Mouse (Mus musculus): ENCODE measurements around the gene Bcl2. TPM values are rescaled to one million over a fixed set of nuclear protein-coding genes. Genes with fewer than 3 reads are reported as not detected.

Bcl2 gene
- polyA plus RNA-seq (2017; shearing (Covaris generic)): 172 TPM

DNA sequence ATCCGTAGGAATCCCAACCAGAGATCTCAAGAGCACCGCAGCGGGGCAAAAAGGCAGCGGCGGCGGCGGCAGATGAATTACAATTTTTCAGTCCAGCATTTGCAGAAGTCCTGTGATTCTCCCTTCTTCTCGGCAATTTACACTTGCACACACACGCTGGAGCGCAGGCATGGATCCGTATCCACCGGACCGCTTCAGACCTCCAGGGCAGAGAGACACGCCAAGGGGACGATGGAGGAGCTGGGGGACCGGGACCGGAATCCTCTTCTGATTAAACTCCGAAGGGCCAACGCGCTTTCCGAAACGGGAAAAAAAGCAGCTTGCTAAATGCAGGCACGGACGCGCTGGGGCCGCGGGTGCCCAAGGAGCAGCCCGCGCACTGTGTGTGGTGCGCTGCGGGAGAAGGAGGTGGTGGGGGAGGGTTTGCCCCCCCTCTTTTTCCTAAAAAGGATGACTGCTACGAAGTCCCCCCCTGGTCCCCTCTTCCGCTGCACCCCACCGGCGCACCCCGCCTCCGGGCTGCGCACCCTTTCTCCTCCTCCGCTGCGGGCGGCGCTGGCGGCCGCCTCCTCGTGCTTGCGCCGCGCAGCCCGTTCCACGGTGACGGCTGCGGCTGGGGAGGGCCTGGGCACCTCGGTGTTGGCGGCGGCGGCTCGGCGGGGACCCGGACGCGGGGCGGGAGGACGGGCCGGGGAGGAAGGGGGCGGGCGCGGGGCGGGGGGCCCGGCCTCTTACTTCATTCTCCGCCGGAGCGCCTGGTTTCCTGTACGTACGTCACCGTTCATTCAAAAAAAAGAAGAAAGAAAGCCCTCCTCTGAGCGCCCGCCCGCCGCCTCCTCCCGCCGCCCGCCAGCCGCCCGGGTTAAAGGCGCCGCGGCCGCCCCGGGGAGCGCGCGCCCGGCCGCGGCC is at the start of gene Bcl2:
Gene Bcl2 (minus strand): TSS at position 654 of the 909 bp plus-strand sequence.

DNA sequence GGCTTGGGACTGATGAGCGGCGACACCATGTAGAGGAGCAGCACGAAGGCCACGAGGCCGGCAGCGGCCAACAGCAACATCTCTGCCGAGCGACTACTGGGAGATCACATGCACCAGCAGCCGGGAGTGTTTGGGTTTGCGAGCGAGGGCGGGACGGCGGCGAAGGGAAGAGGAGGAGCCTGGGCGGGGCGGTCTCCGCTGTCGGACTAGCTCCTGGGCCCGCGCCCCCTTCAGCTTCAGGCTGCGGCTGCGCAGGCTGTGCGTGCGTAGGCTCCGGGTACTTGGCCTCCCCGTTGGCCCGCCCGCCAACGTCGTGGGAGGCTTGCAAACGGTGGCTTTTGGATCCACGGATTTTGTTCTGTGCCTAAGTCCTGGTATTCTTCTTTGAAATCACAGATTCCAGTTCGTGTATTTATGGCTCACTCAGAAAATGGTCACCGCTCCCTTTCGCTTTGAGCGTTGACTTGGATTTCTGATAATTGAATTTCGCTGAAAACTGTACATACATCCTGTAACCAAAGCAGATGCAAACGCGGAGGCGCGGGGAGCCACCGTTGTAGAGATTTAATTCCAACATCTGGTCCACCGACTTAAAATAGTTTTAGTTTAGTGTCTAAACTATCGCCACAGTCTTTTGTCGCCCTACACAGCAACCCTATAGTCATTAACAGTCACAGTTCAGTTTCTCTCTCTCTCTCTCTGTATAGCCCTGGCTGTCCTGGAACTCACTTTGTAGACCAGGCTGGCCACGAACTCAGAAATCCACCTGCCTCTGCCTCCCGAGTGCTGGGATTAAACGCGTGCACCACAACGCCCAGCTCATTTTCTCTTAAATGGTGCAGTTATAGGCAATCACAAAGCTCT is 45.7 kb upstream of the Bcl2 start, which contains the start of gene Kdsr:
Gene Kdsr (minus strand): TSS at position 156 of the 864 bp plus-strand sequence.

Other genes with a start within 250 kb of the Bcl2 start
- gene Kdsr, start 45.5 kb upstream of the Bcl2 start, polyA plus RNA-seq (2017; shearing (Covaris generic)): 32.3 TPM
- gene Vps4b, start 82.5 kb upstream of the Bcl2 start, polyA plus RNA-seq (2017; shearing (Covaris generic)): 103 TPM
- gene Serpinb5, start 146.9 kb upstream of the Bcl2 start, polyA plus RNA-seq (2017; shearing (Covaris generic)): not detected
- gene Serpinb12, start 220.2 kb upstream of the Bcl2 start, polyA plus RNA-seq (2017; shearing (Covaris generic)): not detected

All from naive thymus-derived CD4-positive, alpha-beta T cell, adult 5 months (primary cell).